18 mouse cellular contexts compared by ENCODE assay signal in genomic region chr11:82626501-82627111, GRCm38 (mm10).
DNase-seq lines count a peak whose midpoint lies in the region; ATAC-seq and TF ChIP-seq lines count a peak whose summit lies in the region.
"Had no signal": no experiment of that assay in that cellular context is flagged by ENCODE, and none has a peak within 500 bp of the region (broad histone marks: within the 10 kb centered on the region; RNA-seq: fewer than 3 reads in every experiment).

No protein-coding gene starts in this region.

- no peak overlapping the region for H3K9ac ChIP-seq in forebrain, embryonic 14.5 days (ENCODE audit: low read length)
- no peak overlapping the region for H3K9ac ChIP-seq in forebrain, embryonic 11.5 days (ENCODE audit: low read length)
- H3K9ac ChIP-seq in hindbrain, postnatal 0 days (replicated peaks; ENCODE audit: low read length): no peak overlapping the region
- no peak overlapping the region for H3K9ac ChIP-seq in hindbrain, embryonic 16.5 days (ENCODE audit: low read depth, low read length)
- H3K9ac ChIP-seq in midbrain, postnatal 0 days (replicated peaks; ENCODE audit: low read length, poor library complexity, severe bottlenecking): no peak overlapping the region
- H3K9ac ChIP-seq in midbrain, embryonic 14.5 days (replicated peaks; ENCODE audit: low read length): no peak overlapping the region
- H3K9ac ChIP-seq: embryonic facial prominence, embryonic 12.5 days; heart, embryonic 12.5 days had no signal

- ATAC-seq in forebrain, embryonic 14.5 days: no peak
- no peak for ATAC-seq in forebrain, embryonic 11.5 days (replicated peaks; ENCODE audit: low FRiP score)
- no peak; the same call in 1 of the 2 replicates for ATAC-seq in hindbrain, postnatal 0 days
- no peak for ATAC-seq in hindbrain, embryonic 16.5 days
- ATAC-seq in midbrain, postnatal 0 days (ENCODE audit: low FRiP score): no peak
- no peak for ATAC-seq in midbrain, embryonic 14.5 days (ENCODE audit: low FRiP score, low TSS enrichment)
- ATAC-seq: forebrain, embryonic 16.5 days; intestine, embryonic 16.5 days had no signal

- no peak for TF ChIP-seq CTCF in hindbrain, postnatal 0 days (IDR thresholded peaks at IDR 0.05; ENCODE audit: low read depth)
- no peak for TF ChIP-seq CTCF in midbrain, postnatal 0 days (IDR thresholded peaks at IDR 0.05)

- no peak overlapping the region for H3K27ac ChIP-seq in forebrain, embryonic 14.5 days (ENCODE audit: low read depth, low read length)
- no peak overlapping the region for H3K27ac ChIP-seq in forebrain, embryonic 11.5 days (ENCODE audit: low read depth, low read length)
- no peak overlapping the region for H3K27ac ChIP-seq in hindbrain, postnatal 0 days
- no peak overlapping the region for H3K27ac ChIP-seq in hindbrain, embryonic 16.5 days (ENCODE audit: low read depth, low read length)
- no peak overlapping the region for H3K27ac ChIP-seq in midbrain, postnatal 0 days (ENCODE audit: low read depth, low read length)
- no peak overlapping the region for H3K27ac ChIP-seq in midbrain, embryonic 14.5 days (replicated peaks; ENCODE audit: low read depth, low read length)
- H3K27ac ChIP-seq: embryonic facial prominence, embryonic 12.5 days had no signal

- no peaks in the 10 kb centered on the region for H3K36me3 ChIP-seq in forebrain, embryonic 14.5 days (ENCODE audit: control insufficient read depth, insufficient read depth, low read length)
- no peaks in the 10 kb centered on the region for H3K36me3 ChIP-seq in forebrain, embryonic 11.5 days (ENCODE audit: control insufficient read depth, insufficient read depth, low read length)
- H3K36me3 ChIP-seq in hindbrain, postnatal 0 days (ENCODE audit: insufficient read depth, low read length): no peaks in the 10 kb centered on the region
- no peaks in the 10 kb centered on the region for H3K36me3 ChIP-seq in hindbrain, embryonic 16.5 days (ENCODE audit: control insufficient read depth, insufficient read depth, low read length)
- H3K36me3 ChIP-seq in midbrain, postnatal 0 days (ENCODE audit: insufficient read depth, low read length): no peaks in the 10 kb centered on the region
- no peaks in the 10 kb centered on the region for H3K36me3 ChIP-seq in midbrain, embryonic 14.5 days (ENCODE audit: control insufficient read depth, insufficient read depth, low read length)
- H3K36me3 ChIP-seq: embryonic facial prominence, embryonic 12.5 days; heart, embryonic 12.5 days had no signal

- H3K4me2 ChIP-seq in forebrain, embryonic 14.5 days (ENCODE audit: low read length): no peak overlapping the region
- no peak overlapping the region for H3K4me2 ChIP-seq in forebrain, embryonic 11.5 days (ENCODE audit: low read depth, low read length, severe bottlenecking)
- H3K4me2 ChIP-seq in hindbrain, postnatal 0 days (ENCODE audit: low read depth, low read length): no peak overlapping the region
- no peak overlapping the region for H3K4me2 ChIP-seq in hindbrain, embryonic 16.5 days (ENCODE audit: low read length)
- H3K4me2 ChIP-seq in midbrain, postnatal 0 days (ENCODE audit: low read depth, low read length, poor library complexity, severe bottlenecking): no peak overlapping the region
- no peak overlapping the region for H3K4me2 ChIP-seq in midbrain, embryonic 14.5 days (ENCODE audit: low read length)
- H3K4me2 ChIP-seq: embryonic facial prominence, embryonic 12.5 days; heart, embryonic 12.5 days had no signal

- peak; percentile 42 for DNase-seq in forebrain, embryonic 14.5 days (ENCODE audit: low spot score)
- DNase-seq in forebrain, embryonic 11.5 days (ENCODE audit: low spot score): no peak
- peak; percentile 43 for DNase-seq in hindbrain, postnatal 0 days (ENCODE audit: low spot score)
- DNase-seq in midbrain, postnatal 0 days (ENCODE audit: low spot score): peak; percentile 39
- DNase-seq in midbrain, embryonic 14.5 days: no peak
- DNase-seq in 3134 (ENCODE audit: extremely low read depth, insufficient read length, low spot score): peak; percentile 9
- DNase-seq in lung, adult 18-20 months: no peak
- DNase-seq: adrenal gland, adult 2 months; adrenal gland, postnatal 25 days; cerebellum, adult 8-10 months; cerebellum, postnatal 25 days; gastrocnemius, postnatal 14 days; heart, postnatal 36 days had no signal

- 13% methylated on average over 7 of the region's 7 CpGs for WGBS in forebrain, embryonic 14.5 days
- 28% methylated on average over 7 of the region's 7 CpGs for WGBS in forebrain, embryonic 11.5 days
- 28% methylated on average over 7 of the region's 7 CpGs for WGBS in hindbrain, postnatal 0 days
- WGBS in hindbrain, embryonic 16.5 days: 31% methylated on average over 7 of the region's 7 CpGs
- WGBS in midbrain, postnatal 0 days: 26% methylated on average over 7 of the region's 7 CpGs
- 22% methylated on average over 7 of the region's 7 CpGs for WGBS in midbrain, embryonic 14.5 days

- H3K27me3 ChIP-seq in forebrain, embryonic 14.5 days (replicated peaks; ENCODE audit: control insufficient read depth, insufficient read depth, low read length): 0 out of 2 replicates have a peak, but pooled peaks cover 5% of the 10 kb centered on the region
- H3K27me3 ChIP-seq in forebrain, embryonic 11.5 days (ENCODE audit: control insufficient read depth, insufficient read depth, low read length): no peaks in the 10 kb centered on the region
- no peaks in the 10 kb centered on the region for H3K27me3 ChIP-seq in hindbrain, postnatal 0 days (ENCODE audit: insufficient read depth, low read length)
- no peaks in the 10 kb centered on the region for H3K27me3 ChIP-seq in hindbrain, embryonic 16.5 days (replicated peaks; ENCODE audit: control insufficient read depth, insufficient read depth, low read length)
- H3K27me3 ChIP-seq in midbrain, postnatal 0 days (ENCODE audit: insufficient read depth, low read length): no peaks in the 10 kb centered on the region
- no peaks in the 10 kb centered on the region for H3K27me3 ChIP-seq in midbrain, embryonic 14.5 days (ENCODE audit: control insufficient read depth, insufficient read depth, low read length)
- H3K27me3 ChIP-seq: embryonic facial prominence, embryonic 12.5 days had no signal

- H3K4me3 ChIP-seq in forebrain, embryonic 14.5 days (ENCODE audit: low read depth, low read length): no peak overlapping the region
- no peak overlapping the region for H3K4me3 ChIP-seq in forebrain, embryonic 11.5 days (ENCODE audit: low read depth, low read length)
- H3K4me3 ChIP-seq in hindbrain, postnatal 0 days (ENCODE audit: low read length): no peak overlapping the region
- no peak overlapping the region for H3K4me3 ChIP-seq in hindbrain, embryonic 16.5 days (ENCODE audit: low read length)
- no peak overlapping the region for H3K4me3 ChIP-seq in midbrain, postnatal 0 days (ENCODE audit: low read depth, low read length)
- H3K4me3 ChIP-seq in midbrain, embryonic 14.5 days (replicated peaks; ENCODE audit: low read depth, low read length): no peak overlapping the region
- H3K4me3 ChIP-seq: embryonic facial prominence, embryonic 12.5 days; heart, embryonic 12.5 days had no signal

- H3K9me3 ChIP-seq in forebrain, embryonic 14.5 days (replicated peaks; ENCODE audit: control insufficient read depth, low read length): no peaks in the 10 kb centered on the region
- no peaks in the 10 kb centered on the region for H3K9me3 ChIP-seq in forebrain, embryonic 11.5 days (ENCODE audit: control insufficient read depth, low read length)
- H3K9me3 ChIP-seq in hindbrain, postnatal 0 days (ENCODE audit: low read length): no peaks in the 10 kb centered on the region
- no peaks in the 10 kb centered on the region for H3K9me3 ChIP-seq in hindbrain, embryonic 16.5 days (ENCODE audit: control insufficient read depth, low read length)
- no peaks in the 10 kb centered on the region for H3K9me3 ChIP-seq in midbrain, postnatal 0 days (ENCODE audit: low read length)
- H3K9me3 ChIP-seq in midbrain, embryonic 14.5 days (ENCODE audit: control insufficient read depth, low read length): no peaks in the 10 kb centered on the region
- H3K9me3 ChIP-seq: embryonic facial prominence, embryonic 12.5 days; heart, embryonic 12.5 days had no signal

- peaks cover 12% of the 10 kb centered on the region for H3K4me1 ChIP-seq in forebrain, embryonic 14.5 days (ENCODE audit: control insufficient read depth, insufficient read depth, low read length)
- peaks cover 7% of the 10 kb centered on the region; the same call in 1 of the 2 replicates for H3K4me1 ChIP-seq in forebrain, embryonic 11.5 days (replicated peaks; ENCODE audit: control insufficient read depth, insufficient read depth, low read length)
- H3K4me1 ChIP-seq in hindbrain, postnatal 0 days (ENCODE audit: insufficient read depth, low read length): no peaks in the 10 kb centered on the region; the same call in 1 of the 2 replicates
- no peaks in the 10 kb centered on the region; the same call in 1 of the 2 replicates for H3K4me1 ChIP-seq in hindbrain, embryonic 16.5 days (ENCODE audit: control insufficient read depth, insufficient read depth, low read depth, low read length)
- H3K4me1 ChIP-seq in midbrain, postnatal 0 days (ENCODE audit: insufficient read depth, low read length): peaks cover 4% of the 10 kb centered on the region; the same call in 1 of the 2 replicates
- no peaks in the 10 kb centered on the region for H3K4me1 ChIP-seq in midbrain, embryonic 14.5 days (ENCODE audit: control insufficient read depth, insufficient read depth, low read length)
- H3K4me1 ChIP-seq: embryonic facial prominence, embryonic 12.5 days; heart, embryonic 12.5 days had no signal

Comparison
In these comparisons a context has a peak if more than half of its experiments do, and no peak if none do; other contexts are left out.
1. DNase-seq: peak in forebrain, embryonic 14.5 days (single experiment), hindbrain, postnatal 0 days (single experiment), midbrain, postnatal 0 days (single experiment) and 3134 (single experiment); none in forebrain, embryonic 11.5 days (single experiment), midbrain, embryonic 14.5 days (single experiment) and lung, adult 18-20 months (0 of 2).